Mouse (Mus musculus): ENCODE measurements at regions not wholly inside any gene's neighbourhood (a gene's known extent, or its start where the extent isn't known, plus 50 kb on each side); places are given as distances from the start of the nearest gene placed in this dataset.

DNA sequence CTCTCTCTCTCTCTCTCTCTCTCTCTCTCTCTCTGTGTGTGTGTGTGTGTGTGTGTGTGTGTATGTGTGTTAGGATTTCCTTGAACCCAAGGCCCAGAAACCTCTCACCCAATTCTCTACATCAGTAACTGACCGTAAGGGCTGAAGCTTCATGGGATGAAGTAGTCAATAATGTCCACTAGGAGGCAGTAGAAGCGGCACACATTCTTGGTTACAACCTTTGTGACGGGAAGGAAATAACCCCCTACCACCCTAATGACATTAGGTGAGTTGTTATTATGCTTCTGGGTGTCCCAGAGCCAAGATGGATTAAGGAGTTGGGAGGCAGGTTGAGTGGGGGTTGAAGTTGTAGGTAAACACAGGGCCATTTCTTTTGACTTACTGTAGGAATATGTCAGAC lies 55.5 kb upstream of the Itprid1 start:
- DNase-seq: no peak

DNA sequence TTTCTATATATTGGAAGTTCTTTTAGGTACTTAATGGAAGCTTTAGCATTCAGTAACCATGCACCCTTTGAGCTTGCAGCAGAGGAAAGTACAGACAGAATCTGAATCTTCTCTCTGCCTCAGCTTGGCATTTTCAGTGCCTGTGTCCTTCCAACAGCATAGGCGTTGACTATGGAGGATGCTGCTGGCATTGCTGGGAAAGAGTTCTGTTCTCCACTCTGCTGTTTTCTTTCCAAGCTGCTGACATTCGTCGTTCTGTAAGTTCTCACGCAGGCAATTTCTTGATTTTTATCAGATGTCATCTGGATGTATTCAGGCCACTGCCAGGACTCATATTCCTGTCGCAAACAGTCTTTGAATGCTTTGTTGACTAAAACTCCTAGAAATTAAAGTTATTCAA lies 61.2 kb upstream of the Itprid1 start:
- DNase-seq: no peak

DNA sequence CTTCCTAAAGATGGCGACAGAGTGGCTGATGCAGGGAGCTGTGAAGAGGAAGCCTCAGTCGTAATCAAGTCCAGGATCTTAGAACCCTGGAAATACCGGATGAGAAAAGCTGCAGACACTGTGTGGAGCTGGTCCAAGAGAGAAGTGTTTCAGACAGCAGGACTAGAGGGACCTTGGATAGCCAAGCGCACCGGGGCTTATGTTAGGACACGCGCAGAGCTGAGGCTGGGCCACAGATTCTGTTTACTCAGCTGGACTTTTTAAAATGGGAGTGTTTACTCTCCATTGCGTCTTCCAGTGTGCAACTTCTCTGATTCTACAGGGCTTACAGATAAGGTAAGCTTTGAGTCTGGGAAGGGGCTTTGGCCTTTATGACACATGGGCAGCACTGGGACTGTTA lies 66.4 kb upstream of the Itprid1 start:
- no peak for DNase-seq

DNA sequence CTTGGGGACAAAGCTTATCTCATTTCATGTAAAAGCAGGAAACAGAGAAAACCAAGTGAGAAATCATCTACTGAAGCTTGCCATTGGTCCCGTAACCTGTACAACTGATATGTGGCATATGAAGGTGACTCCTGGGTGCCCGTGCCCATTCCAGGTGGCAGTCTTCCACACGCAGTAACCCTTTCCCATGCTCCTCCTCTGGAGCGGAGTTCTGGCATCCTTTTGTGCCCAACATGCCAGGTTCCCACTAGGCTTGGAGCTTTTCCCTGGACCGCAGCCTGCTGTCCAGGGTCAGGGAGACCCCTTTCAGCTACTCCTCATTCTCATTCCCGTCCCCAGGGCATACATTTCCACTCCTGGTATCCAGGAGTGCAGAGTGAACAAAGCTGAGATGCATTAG lies 74.4 kb upstream of the Neurod6 start:
- DNase-seq: peak; percentile 85 to 92

DNA sequence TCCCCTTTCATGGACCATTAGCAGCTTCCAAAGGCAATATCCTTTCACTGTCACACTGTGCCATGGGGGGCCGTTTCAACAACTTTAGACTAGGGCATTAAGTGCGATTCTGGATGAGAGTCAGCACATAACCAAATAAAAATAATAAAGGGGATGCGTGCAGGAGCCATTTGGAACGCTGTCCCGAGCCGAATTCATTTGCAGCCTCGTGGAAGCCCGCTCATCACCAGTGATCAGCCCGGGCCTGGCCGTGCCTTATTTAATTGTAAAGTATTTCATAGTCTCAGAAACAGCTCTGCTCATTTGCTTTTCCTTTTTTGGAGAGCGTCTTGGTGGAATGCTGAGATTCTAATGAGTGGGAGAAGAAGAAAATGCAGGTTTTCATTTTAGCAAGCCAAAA lies 69.8 kb upstream of the Neurod6 start:
- DNase-seq: no peak

DNA sequence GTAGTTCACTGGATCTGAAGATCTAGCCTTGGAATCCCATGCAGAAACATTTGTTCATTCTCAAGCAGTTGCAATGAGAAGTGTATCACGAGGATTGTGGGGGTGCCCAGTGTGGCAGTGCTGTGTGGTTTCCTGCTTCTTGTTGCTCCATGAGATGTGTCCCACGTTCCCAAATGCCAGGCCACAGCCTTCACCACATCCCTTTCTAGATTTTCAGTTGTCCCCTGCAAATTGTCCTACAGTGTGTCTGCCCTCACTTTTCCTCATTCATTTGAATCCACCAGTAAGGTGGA lies 64.7 kb upstream of the Neurod6 start:
- DNase-seq: no peak

DNA sequence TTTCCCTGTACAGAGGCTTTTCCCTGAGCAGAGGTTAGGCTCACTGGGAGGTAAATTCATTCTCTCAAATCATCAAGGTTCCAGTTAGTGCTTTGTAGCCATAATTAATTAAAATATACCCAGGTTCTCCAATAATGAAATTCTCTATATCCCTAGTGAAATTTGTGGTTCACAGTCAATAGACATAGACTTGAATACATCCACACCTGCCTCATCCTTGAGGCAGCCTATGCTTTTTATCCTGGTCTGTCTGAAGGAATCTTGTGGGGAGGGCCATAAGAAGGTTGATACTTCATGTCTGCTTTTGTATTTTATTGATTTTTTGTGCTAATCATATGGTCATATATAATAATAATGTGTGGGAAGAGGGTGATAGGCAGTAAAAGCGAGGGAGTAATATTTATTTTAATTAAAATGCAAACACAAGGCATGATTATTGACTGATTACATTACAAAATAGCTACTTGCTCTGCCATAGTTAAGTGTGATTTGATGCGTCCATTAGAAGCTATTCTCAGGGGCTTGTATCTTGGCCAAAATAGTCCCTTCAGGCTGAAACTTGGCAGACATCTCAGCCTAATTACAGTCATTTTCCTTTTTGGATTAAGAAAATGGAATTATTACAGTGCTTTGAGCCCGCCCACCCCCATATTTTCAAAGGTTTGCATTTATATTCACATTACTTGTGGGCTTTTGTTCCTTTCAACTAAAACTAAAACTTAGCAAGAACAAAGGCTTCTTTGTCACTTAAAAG lies 64.2 kb upstream of the Neurod6 start:
- no peak for DNase-seq

DNA sequence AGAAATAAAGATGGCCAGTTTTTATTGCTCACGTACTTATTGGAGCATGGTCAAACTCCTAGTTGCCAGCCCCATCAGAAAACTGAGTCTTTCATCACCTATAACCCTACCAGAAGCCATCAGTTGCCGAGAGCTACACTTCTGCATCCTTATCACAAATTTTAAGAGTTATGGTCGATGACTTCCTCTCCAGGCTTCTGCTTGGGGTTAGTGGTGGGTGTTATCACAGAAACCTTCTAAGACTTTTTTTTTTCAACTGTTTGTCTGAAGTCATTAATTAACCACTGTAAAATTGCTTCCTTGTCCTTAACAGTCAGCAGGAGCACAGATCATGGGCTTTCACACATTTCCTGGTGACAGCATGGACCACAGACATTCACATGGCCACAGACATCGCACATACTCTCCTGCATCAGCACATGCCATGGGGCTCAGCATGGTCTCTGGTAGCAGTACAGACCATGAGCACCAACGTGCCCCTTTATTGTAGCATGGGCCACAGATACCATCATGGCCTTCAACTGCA lies 50.3 kb upstream of the Neurod6 start:
- no peak for DNase-seq
